Mouse (Mus musculus) cerebellum, adult 2 months (tissue): ENCODE data around the gene Tradd. TPM values are rescaled to one million over a fixed set of nuclear protein-coding genes. Genes with fewer than 3 reads are reported as not detected.

Source experiments
- DNase-seq, 2 experiments: peaks; one replicate each; pipeline ENCODE4 v3.0.0; 2021
- H3K27ac ChIP-seq: fragments of 200-500 bp; 2 replicates; pipeline ENCODE4 v1.5.1; 2012; ENCODE audit warnings: low read length, control low read depth, inconsistent platforms; ENCODE audit not compliant: insufficient read depth
- H3K27me3 ChIP-seq: fragments of 200-500 bp; 2 replicates; pipeline ENCODE4 v1.6.1; 2012; ENCODE audit warnings: inconsistent platforms, mild to moderate bottlenecking, low read length, moderate library complexity; ENCODE audit not compliant: control insufficient read depth, insufficient read depth
- H3K4me1 ChIP-seq: fragments of 200-500 bp; 2 replicates; pipeline ENCODE4 v1.6.1; 2011; ENCODE audit warnings: low read length; ENCODE audit not compliant: control insufficient read depth, insufficient read depth
- H3K4me3 ChIP-seq: fragments of 200-500 bp; replicated peaks from 2 replicates; pipeline ENCODE3; 2011; ENCODE audit warnings: mild to moderate bottlenecking, low read depth, low read length, control low read depth; ENCODE audit not compliant: insufficient read depth
- CTCF ChIP-seq: fragments of 200-500 bp; IDR thresholded peaks from 2 replicates; pipeline ENCODE4 v1.5.1; 2011; ENCODE audit warnings: low read depth, mild to moderate bottlenecking, control low read depth, low read length, moderate library complexity, borderline replicate concordance; ENCODE audit not compliant: insufficient read depth
- POLR2A ChIP-seq: fragments of 200-500 bp; IDR thresholded peaks from 2 replicates; pipeline ENCODE4 v1.6.1; 2011; ENCODE audit warnings: low read length, control low read depth, borderline replicate concordance; ENCODE audit not compliant: insufficient read depth
- WGBS: fragments of 180-500 bp; shearing (Covaris S2); methylation state at CpG from one replicate; pipeline ENCODE4 v1.1.7; 2018; 5-methylcytosine and 5-hydroxymethylcytosine counted together
- polyA plus RNA-seq: library from polyadenylated mRNA; depleted of rRNA; stranded (reverse); fragments of >200 nt; gene quantifications from 2 replicates; pipeline ENCODE4 v1.2.3, GENCODE M21; 2012; rRNA removed

Tradd gene
- polyA plus RNA-seq, 1 experiment = 12.1 TPM

DNA sequence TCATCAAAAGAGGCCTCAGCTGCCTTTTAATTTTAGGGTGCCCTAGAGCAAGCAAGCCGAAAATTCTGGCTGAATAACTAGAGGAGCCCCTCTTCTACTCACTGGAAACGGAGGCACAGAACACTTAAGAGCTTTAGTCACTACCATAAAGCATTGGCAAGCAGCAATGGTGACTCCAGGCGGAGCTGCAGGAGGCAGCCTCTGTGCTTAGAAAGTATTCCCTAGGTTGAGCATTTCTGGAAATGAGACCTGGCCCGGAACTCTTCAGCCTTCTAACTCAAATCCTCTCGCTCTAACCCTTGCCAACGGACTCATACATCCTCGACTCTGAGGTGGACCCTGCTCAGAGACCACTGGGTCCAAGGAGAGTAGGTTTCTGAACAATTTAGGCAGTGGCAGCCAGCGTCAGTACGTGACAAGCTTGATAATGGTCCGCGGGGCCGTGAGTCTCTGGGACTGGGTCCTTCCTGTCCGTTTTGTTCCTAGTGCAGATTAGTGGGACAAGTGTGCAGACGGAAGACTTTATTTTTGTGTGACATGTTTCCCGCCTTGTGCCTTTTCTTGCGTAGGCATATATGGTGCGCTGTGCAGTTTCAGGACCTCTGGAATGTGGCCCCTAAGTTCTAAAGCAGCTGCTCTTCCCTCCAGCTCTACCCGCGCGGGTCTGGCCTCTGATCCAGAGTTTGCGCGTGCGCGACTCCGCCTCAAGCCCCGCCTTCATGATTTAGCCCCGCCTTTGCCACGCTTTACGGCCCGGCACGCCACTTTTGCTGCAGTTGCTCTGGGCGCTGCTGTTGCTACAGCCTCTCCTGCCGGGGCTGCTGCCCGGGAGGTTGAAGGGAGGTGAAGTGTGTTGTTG lies 39.8 kb downstream of the Tradd start, which contains the start of gene D230025D16Rik:
Gene D230025D16Rik, plus strand, starts transcription at position 733 of the 859 bp plus-strand sequence.
- WGBS = 2% methylated on average over 34 of the region's 34 CpGs
- H3K27me3 ChIP-seq = no peaks in the 10 kb centered on the region
- peak; percentile 99 for TF ChIP-seq POLR2A
- no peak for TF ChIP-seq CTCF
- DNase-seq = peak; percentile 92 to 96
- peak within 1 kb of the TSS; percentile 26 for H3K27ac ChIP-seq
- peak within 1 kb of the TSS; percentile 78 for H3K4me3 ChIP-seq
- no peaks in the 10 kb centered on the region for H3K4me1 ChIP-seq

DNA sequence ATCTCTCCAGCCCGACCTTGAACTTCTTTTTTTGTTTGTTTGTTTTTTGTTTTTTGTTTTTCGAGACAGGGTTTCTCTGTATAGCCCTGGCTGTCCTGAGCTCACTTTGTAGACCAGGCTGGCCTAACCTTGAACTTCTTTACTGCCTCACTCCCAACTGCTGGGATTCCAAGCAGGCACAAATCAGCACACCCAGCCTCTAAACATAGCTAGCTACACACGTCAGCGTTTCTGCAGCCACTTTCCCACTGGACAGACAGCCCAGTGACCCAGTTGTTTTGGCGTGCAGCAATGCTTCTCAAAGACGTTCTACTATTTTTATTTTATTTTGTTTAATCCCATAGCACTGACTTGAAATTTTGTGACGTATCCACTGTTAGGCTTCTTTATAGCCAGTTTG lies 40.6 kb downstream of the Tradd start:
- WGBS = 79% methylated on average over 7 of the region's 7 CpGs
- no peak overlapping the region for H3K27ac ChIP-seq
- no peak for DNase-seq
- no peak overlapping the region for H3K4me3 ChIP-seq
- H3K27me3 ChIP-seq = no peaks in the 10 kb centered on the region
- TF ChIP-seq POLR2A (no peak), CTCF (no peak)
- H3K4me1 ChIP-seq = no peaks in the 10 kb centered on the region

DNA sequence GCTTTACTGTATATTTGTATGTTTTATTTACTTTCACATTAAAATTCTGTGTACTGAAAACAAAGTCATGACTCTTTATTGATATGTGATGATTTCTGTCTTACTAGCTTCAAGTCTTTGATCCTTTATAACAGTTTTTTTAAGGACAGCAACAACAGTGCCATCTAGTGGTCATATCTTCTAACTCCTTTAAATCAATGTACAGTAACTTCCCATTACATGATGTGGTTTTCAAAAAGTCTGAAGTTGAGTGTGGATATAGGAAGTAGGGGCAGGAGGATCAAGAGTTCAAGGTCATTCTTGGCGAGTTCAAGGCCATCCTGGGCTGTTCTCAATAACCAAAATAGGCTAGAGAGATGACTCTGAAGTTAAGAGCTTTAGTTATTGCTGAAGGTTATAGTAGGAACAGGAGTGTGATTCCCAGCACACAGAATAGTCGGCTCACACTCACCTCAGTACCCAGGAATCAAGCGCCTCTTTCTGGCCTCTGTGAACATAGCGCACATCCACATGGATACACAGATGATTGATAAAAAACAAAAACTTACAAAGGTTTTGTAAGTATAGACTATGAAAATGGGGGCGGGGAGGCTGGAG lies 46.4 kb downstream of the Tradd start:
- H3K27ac ChIP-seq = no peak overlapping the region
- TF ChIP-seq CTCF = peak; percentile 56
- no peak for TF ChIP-seq POLR2A
- WGBS = 77% methylated on average over 5 of the region's 5 CpGs
- H3K27me3 ChIP-seq = no peaks in the 10 kb centered on the region
- peak in 1 of 2 experiments; percentile 40 for DNase-seq
- H3K4me1 ChIP-seq = no peaks in the 10 kb centered on the region
- no peak overlapping the region for H3K4me3 ChIP-seq

DNA sequence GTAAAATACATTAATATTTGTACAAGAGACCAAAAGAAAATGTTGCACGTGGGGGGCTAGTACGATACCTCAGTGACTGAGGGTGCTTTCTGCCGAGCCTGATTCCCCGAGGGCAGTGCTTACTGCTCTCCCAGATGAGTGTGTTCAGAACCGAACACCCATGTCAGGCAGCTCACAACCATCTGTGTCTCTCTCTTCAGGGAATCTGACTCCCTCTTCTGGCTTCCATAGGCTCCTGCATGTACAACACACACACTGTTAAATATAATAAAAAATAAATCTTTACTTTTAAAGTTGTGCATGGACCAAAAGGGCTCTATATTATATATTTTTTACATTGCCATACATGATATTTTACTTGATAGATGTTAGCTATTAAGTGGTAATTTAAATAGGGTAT lies 50.3 kb downstream of the Tradd start:
- H3K27me3 ChIP-seq = no peaks in the 10 kb centered on the region
- H3K27ac ChIP-seq = no peak overlapping the region
- H3K4me3 ChIP-seq = no peak overlapping the region
- no peak for TF ChIP-seq POLR2A
- no peak for TF ChIP-seq CTCF
- no peak for DNase-seq
- H3K4me1 ChIP-seq = no peaks in the 10 kb centered on the region
- WGBS = 85% methylated on average over 5 of the region's 5 CpGs

DNA sequence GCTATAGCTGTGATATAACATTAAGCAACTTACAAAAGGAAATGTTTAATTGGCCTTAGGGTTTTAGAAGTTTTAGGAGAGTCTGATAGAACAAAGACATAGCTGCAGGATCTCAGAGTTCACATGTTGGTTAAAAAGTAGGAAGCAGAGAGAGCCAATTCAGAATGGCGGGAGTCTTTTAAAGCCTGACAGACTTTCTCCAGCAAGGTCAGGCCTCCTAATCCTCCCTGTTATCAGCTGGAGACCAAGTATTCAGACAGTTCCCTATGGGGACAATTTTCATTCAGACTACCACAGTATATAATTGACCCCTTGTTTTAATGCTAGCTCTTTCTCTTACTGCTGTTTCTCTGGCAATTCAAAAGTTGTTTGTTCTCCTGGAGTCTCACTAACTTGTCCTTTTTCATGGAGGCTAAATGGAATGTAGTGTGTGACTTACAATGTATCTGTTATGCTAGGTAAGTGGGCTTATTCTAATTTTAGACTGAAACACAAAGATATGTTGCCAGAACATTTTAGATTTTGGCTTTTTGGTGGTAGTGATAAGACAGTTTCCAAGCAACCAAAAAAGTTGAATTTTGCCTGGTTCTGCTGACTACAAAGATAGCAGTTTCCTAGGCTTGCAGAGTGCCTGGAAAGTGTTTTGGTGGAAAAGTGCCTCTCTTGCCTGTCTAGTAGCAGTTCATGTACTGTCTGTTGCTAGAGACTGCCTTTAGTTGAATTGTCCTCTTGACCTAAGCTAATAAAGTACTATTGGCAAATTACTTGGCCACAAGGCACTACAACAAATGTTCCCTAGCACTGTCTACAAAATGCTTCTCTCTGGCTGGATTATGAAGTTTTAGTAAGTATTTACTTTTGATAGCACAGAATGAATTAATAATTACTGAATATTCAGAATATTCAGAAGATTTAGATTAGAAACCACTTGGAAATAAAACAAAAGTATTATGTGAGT lies 55.0 kb downstream of the Tradd start:
- 71% methylated on average over 1 of the region's 1 CpGs for WGBS
- no peaks in the 10 kb centered on the region for H3K4me1 ChIP-seq
- no peak for DNase-seq
- H3K4me3 ChIP-seq = no peak overlapping the region
- H3K27ac ChIP-seq = no peak overlapping the region
- H3K27me3 ChIP-seq = no peaks in the 10 kb centered on the region
- TF ChIP-seq POLR2A (no peak), CTCF (no peak)

Other genes starting within 250 kb of the Tradd start
- not detected in 2 replicates for gene Ces3a, start 216.0 kb downstream of the Tradd start, polyA plus RNA-seq
- gene Ces3b, start 180.9 kb downstream of the Tradd start, polyA plus RNA-seq = not detected in 2 replicates
- 0.07 TPM in 1 of 2 replicates, not detected in the other for gene Ces4a, start 132.8 kb downstream of the Tradd start, polyA plus RNA-seq
- gene Cbfb, start 93.9 kb downstream of the Tradd start, polyA plus RNA-seq = 14.5 and 15.1 TPM in 2 replicates
- 34.9 and 36.4 TPM in 2 replicates for gene D230025D16Rik, start 39.5 kb downstream of the Tradd start, polyA plus RNA-seq
- 5.2 and 6.3 TPM in 2 replicates for gene B3gnt9, start 9.5 kb downstream of the Tradd start, polyA plus RNA-seq
- gene Fbxl8, start within 50 bp of the Tradd start, polyA plus RNA-seq = 1.7 and 2.1 TPM in 2 replicates
- gene Hsf4, start 5.2 kb upstream of the Tradd start, polyA plus RNA-seq = 18.4 and 24.5 TPM in 2 replicates
- 8.8 and 10.4 TPM in 2 replicates for gene Nol3, start 11.5 kb upstream of the Tradd start, polyA plus RNA-seq
- gene 4931428F04Rik, start 25.3 kb upstream of the Tradd start, polyA plus RNA-seq = 25.1 and 27.4 TPM in 2 replicates
- 17.0 and 20.0 TPM in 2 replicates for gene Exoc3l, start 31.5 kb upstream of the Tradd start, polyA plus RNA-seq
- gene E2f4, start 33.1 kb upstream of the Tradd start, polyA plus RNA-seq = 81.6 and 91.5 TPM in 2 replicates
- gene Elmo3, start 41.0 kb upstream of the Tradd start, polyA plus RNA-seq = 12.4 and 15.2 TPM in 2 replicates
- 5.0 and 6.3 TPM in 2 replicates for gene Lrrc29, start 61.7 kb upstream of the Tradd start, polyA plus RNA-seq
- gene Tmem208, start 61.7 kb upstream of the Tradd start, polyA plus RNA-seq = 106 and 110 TPM in 2 replicates
- gene Fhod1, start 83.3 kb upstream of the Tradd start, polyA plus RNA-seq = 4.0 and 4.2 TPM in 2 replicates
- 51.7 and 62.0 TPM in 2 replicates for gene Slc9a5, start 84.2 kb upstream of the Tradd start, polyA plus RNA-seq
- gene Plekhg4, start 108.7 kb upstream of the Tradd start, polyA plus RNA-seq = 11.0 and 13.5 TPM in 2 replicates
- 0.05 TPM in 1 of 2 replicates, not detected in the other for gene Kctd19, start 148.9 kb upstream of the Tradd start, polyA plus RNA-seq
- gene Lrrc36, start 149.0 kb upstream of the Tradd start, polyA plus RNA-seq = 0.65 and 1.2 TPM in 2 replicates
- gene Tppp3, start 206.9 kb upstream of the Tradd start, polyA plus RNA-seq = 286 and 297 TPM in 2 replicates
- gene Zdhhc1, start 232.3 kb upstream of the Tradd start, polyA plus RNA-seq = 64.7 and 67.9 TPM in 2 replicates